Mouse (Mus musculus) E14TG2a.4 (cell line): Measurements from ENCODE around the gene Strbp.

ENCODE experiments used
- CTCF ChIP-seq: conservative IDR thresholded peaks from 2 replicates; pipeline ENCODE4 v1.5.1; 2014; ENCODE audit warnings: low read length
- NANOG ChIP-seq: IDR thresholded peaks from 2 replicates; pipeline ENCODE4 v1.6.1; 2014; ENCODE audit warnings: borderline replicate concordance, low read length, mixed read lengths
- POU5F1 ChIP-seq: IDR thresholded peaks from 2 replicates; pipeline ENCODE4 v1.6.1; 2014; ENCODE audit warnings: low read length, borderline replicate concordance

- TF ChIP-seq CTCF (peak; percentile 50), NANOG (no peak), POU5F1 (no peak)
Measured at GRCm38 (mm10) chr2:37485370-37485769, 218.3 kb downstream of the Strbp start.
